Mouse (Mus musculus) kidney, postnatal 0 days (tissue): ENCODE data around the gene Xrra1. TPM values are rescaled to one million over a fixed set of nuclear protein-coding genes. Genes with fewer than 3 reads are reported as not detected.

Source experiments
- ATAC-seq: fragments of 200-750 bp; cut with Nextera tagmentation; replicated peaks from 2 replicates; pipeline ENCODE4 v1.8.0; 2017; ENCODE audit warnings: low read depth, moderate number of reproducible peaks, moderate TSS enrichment, moderate library complexity; ENCODE audit not compliant: low FRiP score
- DNase-seq: peaks from one replicate; pipeline ENCODE4 v3.0.0-alpha.2; 2016; ENCODE audit warnings: low spot score
- H3K27ac ChIP-seq: fragments of 300-500 bp; sonication (generic); 2 replicates; pipeline ENCODE4 v1.5.1; 2014; ENCODE audit warnings: mild to moderate bottlenecking
- H3K27me3 ChIP-seq: fragments of 300-500 bp; sonication (generic); 2 replicates; pipeline ENCODE4 v1.6.1; 2014; ENCODE audit warnings: low read length, mixed read lengths; ENCODE audit not compliant: insufficient read depth
- H3K36me3 ChIP-seq: fragments of 300-500 bp; sonication (generic); 2 replicates; pipeline ENCODE4 v1.6.1; 2014; ENCODE audit warnings: low read length, mixed read lengths; ENCODE audit not compliant: insufficient read depth
- H3K4me1 ChIP-seq: fragments of 300-500 bp; sonication (generic); replicated peaks from 2 replicates; pipeline ENCODE4 v1.6.1; 2014; ENCODE audit warnings: antibody characterized with exemption, low read length, mixed read lengths; ENCODE audit not compliant: insufficient read depth
- H3K4me2 ChIP-seq: fragments of 300-500 bp; sonication (generic); 2 replicates; pipeline ENCODE4 v1.6.1; 2014; ENCODE audit warnings: mild to moderate bottlenecking, low read length, moderate library complexity, mixed read lengths
- H3K4me3 ChIP-seq: fragments of 300-500 bp; sonication (generic); replicated peaks from 2 replicates; pipeline ENCODE4 v1.5.1; 2014; ENCODE audit warnings: low read depth, low read length
- H3K9ac ChIP-seq: fragments of 300-500 bp; sonication (generic); 2 replicates; pipeline ENCODE4 v1.6.1; 2014; ENCODE audit warnings: low read depth, low read length
- H3K9me3 ChIP-seq: fragments of 300-500 bp; sonication (generic); replicated peaks from 2 replicates; pipeline ENCODE4 v1.6.1; 2016; ENCODE audit warnings: low read length, inconsistent platforms, mixed read lengths
- CTCF ChIP-seq: IDR thresholded peaks from 2 replicates; pipeline ENCODE4 v1.5.1; 2016; ENCODE audit warnings: antibody characterized with exemption, low read depth, mild to moderate bottlenecking, moderate library complexity
- WGBS: fragments of 180-500 bp; shearing (Covaris S2); extraction: QIAGEN DNeasy Blood & Tissue Kit; methylation state at CpG from one replicate; pipeline ENCODE4 v1.1.7; 2014; 5-methylcytosine and 5-hydroxymethylcytosine counted together
- polyA plus RNA-seq: library from polyadenylated mRNA; unstranded; fragments of >200 nt; fragmentation: Nextera tagmentation; extraction: Ambion mirVana; gene quantifications from 2 replicates; pipeline ENCODE4 v1.2.1, GENCODE M21; 2015

Xrra1 gene
- polyA plus RNA-seq, 1 experiment from 2014 or later, result 0.20 TPM

DNA sequence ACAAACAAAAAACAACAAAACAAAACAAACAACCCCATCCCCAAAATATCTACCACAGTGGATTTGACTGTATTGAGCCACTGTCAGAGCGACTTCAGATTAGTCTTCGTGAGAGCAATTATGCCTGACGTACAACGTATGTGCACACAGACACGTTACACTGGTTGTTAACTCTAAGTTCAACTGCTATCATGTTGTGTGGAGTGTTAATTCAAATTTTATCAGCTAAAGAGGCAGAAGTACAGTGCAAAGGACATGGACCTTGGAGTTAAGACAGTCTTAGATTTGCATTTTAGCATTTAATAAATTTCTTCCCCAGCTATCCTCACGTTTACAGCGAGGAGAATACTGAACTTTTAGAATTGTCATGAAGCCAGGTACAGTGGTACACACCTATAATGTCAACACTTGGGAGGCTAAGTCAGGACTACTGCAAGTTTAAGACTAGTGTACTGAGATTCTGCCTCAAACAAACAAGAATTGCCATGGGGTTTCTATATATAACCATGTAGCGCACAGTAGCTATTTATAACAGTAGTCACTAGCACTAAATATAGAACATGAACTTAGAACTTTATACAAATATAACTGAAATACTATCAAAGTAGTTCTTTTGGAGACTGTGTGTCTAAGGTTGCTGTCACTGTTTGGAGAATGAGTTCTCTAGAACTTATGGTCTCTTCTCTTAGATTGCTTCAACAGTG is 13.2 kb upstream of the Xrra1 start:
- H3K4me1 ChIP-seq, result no peaks in the 10 kb centered on the region
- DNase-seq (no peak), ATAC-seq (no peak)
- WGBS, result 95% methylated on average over 8 of the region's 8 CpGs
- H3K4me3 ChIP-seq, result no peak overlapping the region
- peaks cover 48% of the 10 kb centered on the region; the same call in 1 of the 2 replicates for H3K36me3 ChIP-seq
- H3K9me3 ChIP-seq, result no peaks in the 10 kb centered on the region
- H3K9ac ChIP-seq, result no peak overlapping the region
- H3K4me2 ChIP-seq, result no peak overlapping the region
- H3K27ac ChIP-seq, result no peak overlapping the region
- no peaks in the 10 kb centered on the region for H3K27me3 ChIP-seq
- no peak for TF ChIP-seq CTCF

DNA sequence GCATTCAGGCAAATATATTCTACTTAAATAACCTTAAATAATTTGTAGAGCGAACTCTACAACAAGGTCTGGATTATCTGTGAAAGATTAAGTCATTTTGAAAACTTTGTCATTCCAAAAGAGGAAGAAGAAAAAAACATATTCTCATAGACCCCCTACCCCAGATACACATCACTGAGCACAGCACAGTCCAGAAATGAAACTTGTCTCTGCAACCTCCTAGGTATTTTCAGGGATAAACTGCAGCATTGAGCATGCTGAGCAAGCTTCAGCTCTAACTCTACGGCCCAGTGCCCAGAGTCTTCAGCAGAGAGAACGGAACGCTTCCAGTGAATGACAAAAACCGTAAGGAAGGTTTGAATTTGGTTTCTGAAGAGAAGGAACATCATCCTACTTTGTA is 8.4 kb upstream of the Xrra1 start:
- TF ChIP-seq CTCF, result no peak
- peaks cover 27% of the 10 kb centered on the region; the same call in 1 of the 2 replicates for H3K36me3 ChIP-seq

GRCm38 (mm10) chr7:99851121-99851520 is 7.8 kb upstream of the Xrra1 start:
- no peak overlapping the region for H3K27ac ChIP-seq
- peaks cover 26% of the 10 kb centered on the region; the same call in 1 of the 2 replicates for H3K36me3 ChIP-seq
- H3K9me3 ChIP-seq, result no peaks in the 10 kb centered on the region
- TF ChIP-seq CTCF, result no peak
- no peaks in the 10 kb centered on the region; the same call in 1 of the 2 replicates for H3K4me1 ChIP-seq
- H3K27me3 ChIP-seq, result no peaks in the 10 kb centered on the region
- no peak overlapping the region for H3K9ac ChIP-seq
- no peak overlapping the region for H3K4me3 ChIP-seq
- WGBS, result 65% methylated on average over 1 of the region's 1 CpGs
- H3K4me2 ChIP-seq, result no peak overlapping the region
- ATAC-seq (no peak), DNase-seq (no peak)

More for the DNA sequence above, 8.4 kb upstream of the Xrra1 start:
- 86% methylated on average over 5 of the region's 5 CpGs for WGBS
- Histone ChIP-seq H3K9ac (no peak overlapping the region), H3K4me3 (no peak overlapping the region), H3K27me3 (no peaks in the 10 kb centered on the region), H3K27ac (no peak overlapping the region), H3K9me3 (no peaks in the 10 kb centered on the region), H3K4me2 (no peak overlapping the region), H3K4me1 (no peaks in the 10 kb centered on the region)
- no peak for ATAC-seq
- no peak for DNase-seq

GRCm38 (mm10) chr7:99851618-99852017 is 7.3 kb upstream of the Xrra1 start:
- Histone ChIP-seq H3K9ac (no peak overlapping the region), H3K4me3 (no peak overlapping the region), H3K4me2 (no peak overlapping the region), H3K27me3 (no peaks in the 10 kb centered on the region), H3K27ac (no peak overlapping the region), H3K36me3 (peaks cover 24% of the 10 kb centered on the region; the same call in 1 of the 2 replicates), H3K4me1 (no peaks in the 10 kb centered on the region; the same call in 1 of the 2 replicates), H3K9me3 (no peaks in the 10 kb centered on the region)
- TF ChIP-seq CTCF, result no peak
- DNase-seq (no peak), ATAC-seq (no peak)
- 89% methylated on average over 6 of the region's 6 CpGs for WGBS

- Histone ChIP-seq H3K4me3 (no peak overlapping the region), H3K4me1 (peaks cover 8% of the 10 kb centered on the region), H3K36me3 (peaks cover 13% of the 10 kb centered on the region; the same call in 1 of the 2 replicates), H3K9me3 (no peaks in the 10 kb centered on the region), H3K27ac (no peak overlapping the region), H3K9ac (no peak overlapping the region), H3K27me3 (no peaks in the 10 kb centered on the region), H3K4me2 (no peak overlapping the region)
- 52% methylated on average over 7 of the region's 7 CpGs for WGBS
- no peak for ATAC-seq
- peak; percentile 43; the same call in 1 of the 2 replicates for TF ChIP-seq CTCF
- no peak for DNase-seq
These were observed 5.6 kb upstream of the Xrra1 start for GRCm38 (mm10) chr7:99853350-99853749.

GRCm38 (mm10) chr7:99854311-99854710 is 4.6 kb upstream of the Xrra1 start:
- Histone ChIP-seq H3K4me3 (no peak overlapping the region), H3K9me3 (no peaks in the 10 kb centered on the region), H3K27me3 (no peaks in the 10 kb centered on the region), H3K4me2 (no peak overlapping the region), H3K36me3 (0 out of 2 replicates have a peak, but pooled peaks cover 10% of the 10 kb centered on the region), H3K27ac (no peak overlapping the region), H3K9ac (no peak overlapping the region), H3K4me1 (peaks cover 8% of the 10 kb centered on the region)
- 77% methylated on average over 4 of the region's 4 CpGs for WGBS
- peak; percentile 55; the same call in 1 of the 2 replicates for TF ChIP-seq CTCF
- ATAC-seq, result no peak
- DNase-seq, result no peak
